Mouse (Mus musculus) heart, postnatal 0 days (tissue): ENCODE data around the gene Ddrgk1.

Experiments used
- CTCF ChIP-seq: IDR thresholded peaks from 2 replicates; pipeline ENCODE4 v1.5.1; 2016; ENCODE audit warnings: antibody characterized with exemption, control low read depth, low read depth
- EP300 ChIP-seq: IDR thresholded peaks from 2 replicates; pipeline ENCODE4 v1.6.1; 2016; ENCODE audit warnings: antibody characterized with exemption, low read depth

- TF ChIP-seq CTCF (no peak), EP300 (no peak)
Observed at GRCm38 (mm10) chr2:130677211-130677610, 12.8 kb upstream of the Ddrgk1 start.
